Mouse (Mus musculus): Measurements from ENCODE around the gene B3gnt6. TPM values are rescaled to one million over a fixed set of nuclear protein-coding genes. Genes with fewer than 3 reads are reported as not detected.

B3gnt6 gene
- polyA plus RNA-seq, 1 experiment from 2014 or later = 0.05 TPM

GRCm38 (mm10) chr7:98149802-98150201 is 49.5 kb downstream of the B3gnt6 start:
- WGBS (ENCODE audit: insufficient replicate concordance) = 59% methylated on average over 3 of the region's 3 CpGs
- H3K36me3 ChIP-seq (replicated peaks; ENCODE audit: insufficient read depth, low read length) = no peaks in the 10 kb centered on the region

DNA sequence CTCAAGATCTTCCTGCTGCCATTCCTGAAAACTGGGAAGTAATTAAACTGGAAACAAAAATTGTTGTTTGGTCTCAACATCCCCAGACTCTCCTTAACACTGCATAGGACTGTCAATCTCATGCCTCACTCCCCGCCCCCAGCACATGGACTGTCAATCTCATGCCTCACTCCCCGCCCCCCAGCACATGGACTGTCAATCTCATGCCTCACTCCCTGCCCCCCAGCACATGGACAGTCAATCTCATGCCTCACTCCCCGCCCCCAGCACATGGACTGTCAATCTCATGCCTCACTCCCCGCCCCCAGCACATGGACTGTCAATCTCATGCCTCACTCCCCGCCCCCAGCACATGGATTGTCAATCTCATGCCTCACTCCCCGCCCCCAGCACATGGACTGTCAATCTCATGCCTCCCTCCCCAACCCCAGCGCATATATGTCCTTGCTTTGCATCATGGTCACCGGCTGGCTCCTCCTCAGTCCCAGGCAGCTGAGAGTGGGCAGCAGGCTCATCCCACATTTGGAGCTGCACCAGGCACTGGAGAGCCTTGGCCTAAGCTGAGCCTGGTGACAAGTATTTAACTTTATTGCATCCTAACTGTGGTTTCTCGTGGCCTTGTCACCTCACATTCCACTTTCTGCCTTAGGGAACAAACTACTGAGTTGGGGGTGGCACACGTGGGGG is 50.4 kb downstream of the B3gnt6 start:
- H3K4me1 ChIP-seq (ENCODE audit: insufficient read depth) = no peaks in the 10 kb centered on the region
- TF ChIP-seq EP300 (IDR thresholded peaks at IDR 0.05; ENCODE audit: low read depth) (no peak), CTCF (IDR thresholded peaks at IDR 0.05; ENCODE audit: low read depth) (no peak)
- WGBS (ENCODE audit: insufficient replicate concordance) = 85% methylated on average over 10 of the region's 10 CpGs
- no peak overlapping the region for H3K4me2 ChIP-seq (ENCODE audit: low read depth, low read length)
- H3K9me3 ChIP-seq (ENCODE audit: low read length) = no peaks in the 10 kb centered on the region
- DNase-seq = no peak
- no peaks in the 10 kb centered on the region for H3K36me3 ChIP-seq (replicated peaks; ENCODE audit: insufficient read depth, low read length)
- H3K27me3 ChIP-seq (ENCODE audit: insufficient read depth, low read length) = no peaks in the 10 kb centered on the region
- no peak overlapping the region for H3K27ac ChIP-seq (ENCODE audit: low read depth)
- no peak overlapping the region for H3K4me3 ChIP-seq (ENCODE audit: low read depth, low read length)
- H3K9ac ChIP-seq (replicated peaks) = no peak overlapping the region
- ATAC-seq = no peak

More at GRCm38 (mm10) chr7:98149802-98150201, 49.5 kb downstream of the B3gnt6 start:
- Histone ChIP-seq H3K4me2 (ENCODE audit: low read depth, low read length) (no peak overlapping the region), H3K27me3 (ENCODE audit: insufficient read depth, low read length) (no peaks in the 10 kb centered on the region), H3K4me3 (ENCODE audit: low read depth, low read length) (no peak overlapping the region), H3K9me3 (ENCODE audit: low read length) (no peaks in the 10 kb centered on the region), H3K27ac (ENCODE audit: low read depth) (no peak overlapping the region), H3K9ac (replicated peaks) (no peak overlapping the region), H3K4me1 (ENCODE audit: insufficient read depth) (no peaks in the 10 kb centered on the region)
- TF ChIP-seq CTCF (IDR thresholded peaks at IDR 0.05; ENCODE audit: low read depth) (no peak), EP300 (IDR thresholded peaks at IDR 0.05; ENCODE audit: low read depth) (no peak)
- ATAC-seq (no peak), DNase-seq (no peak)

DNA sequence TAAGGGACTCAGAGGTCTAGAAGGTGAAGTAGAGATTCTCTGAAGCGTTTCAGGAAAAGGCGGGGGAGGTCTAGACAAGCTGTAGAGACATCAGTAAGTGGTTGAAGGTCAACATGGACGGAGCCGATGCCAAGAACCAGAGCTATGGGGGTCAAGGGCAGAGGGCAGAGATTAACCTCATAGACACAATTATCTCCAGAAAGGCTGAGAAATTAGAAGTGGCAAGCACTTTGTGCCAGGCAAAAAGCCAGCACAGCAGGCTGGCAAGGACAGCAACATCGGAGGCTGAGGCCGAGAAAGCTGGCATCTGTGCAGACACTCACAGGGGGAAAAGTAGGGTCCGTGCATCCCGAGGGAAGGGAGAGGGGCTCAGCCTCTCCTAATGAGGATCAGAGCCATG is 51.5 kb downstream of the B3gnt6 start:
- H3K4me3 ChIP-seq (ENCODE audit: low read depth, low read length) = no peak overlapping the region
- ATAC-seq (no peak), DNase-seq (no peak)
- H3K4me1 ChIP-seq (ENCODE audit: insufficient read depth) = peaks cover 2% of the 10 kb centered on the region; the same call in 1 of the 2 replicates
- H3K27ac ChIP-seq (ENCODE audit: low read depth) = no peak overlapping the region
- TF ChIP-seq EP300 (IDR thresholded peaks at IDR 0.05; ENCODE audit: low read depth) = no peak
- no peak for TF ChIP-seq CTCF (IDR thresholded peaks at IDR 0.05; ENCODE audit: low read depth)
- 75% methylated on average over 8 of the region's 8 CpGs for WGBS (ENCODE audit: insufficient replicate concordance)
- no peak overlapping the region for H3K4me2 ChIP-seq (ENCODE audit: low read depth, low read length)
- H3K36me3 ChIP-seq (replicated peaks; ENCODE audit: insufficient read depth, low read length) = no peaks in the 10 kb centered on the region
- H3K27me3 ChIP-seq (ENCODE audit: insufficient read depth, low read length) = no peaks in the 10 kb centered on the region
- H3K9ac ChIP-seq (replicated peaks) = no peak overlapping the region
- H3K9me3 ChIP-seq (ENCODE audit: low read length) = no peaks in the 10 kb centered on the region

GRCm38 (mm10) chr7:98146447-98146845 is 52.8 kb downstream of the B3gnt6 start:
- 75% methylated on average over 8 of the region's 8 CpGs for WGBS (ENCODE audit: insufficient replicate concordance)
- ATAC-seq = no peak
- Histone ChIP-seq H3K9me3 (ENCODE audit: low read length) (no peaks in the 10 kb centered on the region), H3K4me1 (ENCODE audit: insufficient read depth) (peaks cover 14% of the 10 kb centered on the region), H3K36me3 (replicated peaks; ENCODE audit: insufficient read depth, low read length) (no peaks in the 10 kb centered on the region), H3K4me3 (ENCODE audit: low read depth, low read length) (no peak overlapping the region), H3K4me2 (ENCODE audit: low read depth, low read length) (no peak overlapping the region), H3K27me3 (ENCODE audit: insufficient read depth, low read length) (no peaks in the 10 kb centered on the region), H3K9ac (replicated peaks) (no peak overlapping the region), H3K27ac (ENCODE audit: low read depth) (no peak overlapping the region)
- DNase-seq = no peak
- TF ChIP-seq CTCF (IDR thresholded peaks at IDR 0.05; ENCODE audit: low read depth) = no peak
- no peak for TF ChIP-seq EP300 (IDR thresholded peaks at IDR 0.05; ENCODE audit: low read depth)

DNA sequence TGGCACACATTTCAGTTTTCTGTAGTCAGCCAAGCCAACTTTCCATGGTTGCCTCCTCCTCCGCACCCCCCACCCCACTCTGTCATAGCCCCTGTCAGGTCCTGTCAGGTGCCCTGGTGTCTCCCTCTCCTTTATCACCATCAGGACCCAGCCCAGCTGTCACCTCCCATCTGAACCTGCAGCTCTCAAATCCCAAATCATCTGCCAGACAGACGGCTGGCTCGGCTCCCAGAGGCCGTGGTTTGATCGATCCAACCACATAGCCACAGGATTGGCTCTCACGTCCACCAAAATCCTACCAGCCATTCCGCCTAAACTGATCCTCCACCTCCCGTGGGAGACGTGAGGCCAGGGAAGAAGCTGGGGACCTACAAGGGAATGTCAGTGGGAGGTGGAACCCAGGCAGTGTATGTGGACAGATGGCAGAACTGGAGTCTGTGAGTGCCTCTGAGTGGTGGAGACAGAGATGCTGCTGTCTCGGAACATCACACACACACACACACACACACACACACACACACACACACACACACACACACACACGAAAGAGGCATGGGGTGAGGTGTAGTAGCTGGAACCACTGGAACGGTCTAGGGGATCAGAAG is 53.3 kb downstream of the B3gnt6 start:
- H3K36me3 ChIP-seq (replicated peaks; ENCODE audit: insufficient read depth, low read length) = no peaks in the 10 kb centered on the region
- no peak overlapping the region for H3K27ac ChIP-seq (ENCODE audit: low read depth)
- no peaks in the 10 kb centered on the region for H3K9me3 ChIP-seq (ENCODE audit: low read length)
- H3K27me3 ChIP-seq (ENCODE audit: insufficient read depth, low read length) = no peaks in the 10 kb centered on the region
- DNase-seq = no peak
- no peak for ATAC-seq
- H3K9ac ChIP-seq (replicated peaks) = no peak overlapping the region
- 73% methylated on average over 12 of the region's 12 CpGs for WGBS (ENCODE audit: insufficient replicate concordance)
- no peak overlapping the region for H3K4me2 ChIP-seq (ENCODE audit: low read depth, low read length)
- H3K4me1 ChIP-seq (ENCODE audit: insufficient read depth) = peaks cover 16% of the 10 kb centered on the region
- TF ChIP-seq EP300 (IDR thresholded peaks at IDR 0.05; ENCODE audit: low read depth) (no peak), CTCF (IDR thresholded peaks at IDR 0.05; ENCODE audit: low read depth) (no peak)
- H3K4me3 ChIP-seq (ENCODE audit: low read depth, low read length) = no peak overlapping the region

- Histone ChIP-seq H3K27me3 (ENCODE audit: insufficient read depth, low read length) (no peaks in the 10 kb centered on the region), H3K27ac (ENCODE audit: low read depth) (no peak within 1 kb of the TSS), H3K4me3 (ENCODE audit: low read depth, low read length) (no peak within 1 kb of the TSS), H3K9me3 (ENCODE audit: low read length) (no peaks in the 10 kb centered on the region), H3K9ac (replicated peaks) (no peak within 1 kb of the TSS), H3K4me1 (ENCODE audit: insufficient read depth) (peaks cover 16% of the 10 kb centered on the region), H3K36me3 (replicated peaks; ENCODE audit: insufficient read depth, low read length) (no peaks in the 10 kb centered on the region), H3K4me2 (ENCODE audit: low read depth, low read length) (no peak within 1 kb of the TSS)
- ATAC-seq (no peak), DNase-seq (no peak)
- 90% methylated on average over 5 of the region's 5 CpGs for WGBS (ENCODE audit: insufficient replicate concordance)
- TF ChIP-seq EP300 (IDR thresholded peaks at IDR 0.05; ENCODE audit: low read depth) (no peak), CTCF (IDR thresholded peaks at IDR 0.05; ENCODE audit: low read depth) (no peak)
Observed at GRCm38 (mm10) chr7:98145402-98145801, 53.9 kb downstream of the B3gnt6 start, which contains the start of gene Omp. Gene Omp (minus strand): TSS chr7:98145502.
